Mouse (Mus musculus) adrenal gland, postnatal 36 days (tissue): ENCODE measurements around the gene Sppl2b. TPM values are rescaled to one million over a fixed set of nuclear protein-coding genes. Genes with fewer than 3 reads are reported as not detected.

Source experiments
- microRNA-seq: library from miRNA; unstranded; fragments of <30 nt; microRNA quantifications from one replicate; pipeline ENCODE4 v1.2.0, GENCODE M21; 2021
- total RNA-seq, 2 experiments: library from RNA; stranded (reverse); gene quantifications; 2 replicates each; pipeline ENCODE4 v1.2.3; 2021

Sppl2b gene
- total RNA-seq, 2 experiments from 2014 or later: 28.1 to 30.3 TPM

Small RNAs within 50 kb of the gene (microRNA-seq; reads per million reads assigned to microRNA genes)
- gene Mir1982: 2.0 reads per million

Other genes with a start within 250 kb of the Sppl2b start
- 1 to 10 TPM; 1.6 to 2.6 TPM for gene Gm49322, start 249.3 kb upstream of the Sppl2b start, total RNA-seq
- 100 to 1,000 TPM; 129 to 135 TPM for gene Csnk1g2, start 232.4 kb upstream of the Sppl2b start, total RNA-seq
- gene Btbd2, start 198.2 kb upstream of the Sppl2b start, total RNA-seq: 10 to 100 TPM; 61.7 to 71.2 TPM
- 100 to 1,000 TPM; 178 to 198 TPM for gene Mknk2, start 177.2 kb upstream of the Sppl2b start, total RNA-seq
- gene Mob3a, start 153.3 kb upstream of the Sppl2b start, total RNA-seq: 10 to 100 TPM; 19.4 to 20.1 TPM
- 10 to 100 TPM in 1 of 2 experiments, 1 to 10 TPM in 1; 9.9 to 16.6 TPM for gene Izumo4, start 153.1 kb upstream of the Sppl2b start, total RNA-seq
- 10 to 100 TPM; 80.3 to 99.6 TPM for gene Ap3d1, start 113.0 kb upstream of the Sppl2b start, total RNA-seq
- gene Dot1l, start 100.1 kb upstream of the Sppl2b start, total RNA-seq: 10 to 100 TPM; 53.2 to 64.6 TPM
- gene Sf3a2, start 57.1 kb upstream of the Sppl2b start, total RNA-seq: 10 to 100 TPM; 51.4 to 55.6 TPM
- 10 to 100 TPM; 84.6 to 86.8 TPM for gene Plekhj1, start 56.6 kb upstream of the Sppl2b start, total RNA-seq
- under 1 TPM; 0.40 to 0.83 TPM for gene Amh, start 50.0 kb upstream of the Sppl2b start, total RNA-seq
- gene Jsrp1, start 41.8 kb upstream of the Sppl2b start, total RNA-seq: 1 to 10 TPM; 4.7 to 7.2 TPM
- 1,000 to 10,000 TPM in 1 of 2 experiments, 100 to 1,000 TPM in 1; 923 to 1,039 TPM for gene Oaz1, start 28.6 kb upstream of the Sppl2b start, total RNA-seq
- gene Lingo3, start 11.2 kb upstream of the Sppl2b start, total RNA-seq: 1 to 10 TPM; 5.8 TPM
- gene Lsm7, start 66 bp upstream of the Sppl2b start, total RNA-seq: 10 to 100 TPM; 26.6 to 36.8 TPM
- not detected for gene Tmprss9, start 16.6 kb downstream of the Sppl2b start, total RNA-seq
- gene Timm13, start 45.7 kb downstream of the Sppl2b start, total RNA-seq: 100 to 1,000 TPM; 202 to 239 TPM
- gene Lmnb2, start 63.0 kb downstream of the Sppl2b start, total RNA-seq: 10 to 100 TPM; 11.2 to 17.2 TPM
- 100 to 1,000 TPM in 1 of 2 experiments, 10 to 100 TPM in 1; 81.7 to 149 TPM for gene Gadd45b, start 74.8 kb downstream of the Sppl2b start, total RNA-seq
- 1 to 10 TPM; 6.4 to 6.7 TPM for gene Gng7, start 159.7 kb downstream of the Sppl2b start, total RNA-seq
- gene Diras1, start 170.4 kb downstream of the Sppl2b start, total RNA-seq: 1 to 10 TPM; 1.2 to 1.5 TPM
- 10 to 100 TPM; 33.2 to 68.5 TPM for gene Slc39a3, start 182.2 kb downstream of the Sppl2b start, total RNA-seq
- 100 to 1,000 TPM; 223 to 227 TPM for gene Sgta, start 204.9 kb downstream of the Sppl2b start, total RNA-seq
- gene Thop1, start 214.8 kb downstream of the Sppl2b start, total RNA-seq: 10 to 100 TPM; 51.5 to 56.6 TPM
- 1 to 10 TPM in 1 of 2 experiments, under 1 TPM in 1; 0.36 to 2.1 TPM for gene Creb3l3, start 243.6 kb downstream of the Sppl2b start, total RNA-seq